Mouse (Mus musculus): Measurements from ENCODE around the gene Gm21883. TPM values are rescaled to one million over a fixed set of nuclear protein-coding genes. Genes with fewer than 3 reads are reported as not detected.
"Not testable (repeated sequence)": the region's sequence is repeated elsewhere in the genome, so short reads cannot be mapped to it uniquely, and the experiment has no call there.

Gm21883 gene
- not detected for polyA plus RNA-seq (2017; shearing (Covaris generic))

DNA sequence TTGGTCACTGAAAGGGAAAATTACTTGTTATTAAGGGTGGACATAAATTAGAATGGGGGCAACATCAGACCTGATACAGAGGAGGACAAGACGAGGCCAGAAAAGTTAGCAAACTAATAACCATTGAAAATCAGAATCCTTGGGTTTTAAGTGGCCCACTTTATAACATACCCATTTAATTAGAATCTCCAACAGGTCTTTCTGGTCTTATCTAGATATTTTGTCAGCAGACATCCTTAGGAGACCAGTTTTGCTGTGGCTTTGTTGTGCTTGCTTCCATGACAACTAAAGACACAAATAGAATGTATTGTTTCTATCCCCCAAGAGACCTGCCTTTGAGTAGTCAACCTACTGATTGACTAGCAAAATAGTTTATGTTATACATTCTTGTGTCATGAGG, at the start of gene Gm21883:
Gene Gm21883 (minus strand): TSS at position 101 of the 400 bp plus-strand sequence.
- ATAC-seq: not testable (repeated sequence)

DNA sequence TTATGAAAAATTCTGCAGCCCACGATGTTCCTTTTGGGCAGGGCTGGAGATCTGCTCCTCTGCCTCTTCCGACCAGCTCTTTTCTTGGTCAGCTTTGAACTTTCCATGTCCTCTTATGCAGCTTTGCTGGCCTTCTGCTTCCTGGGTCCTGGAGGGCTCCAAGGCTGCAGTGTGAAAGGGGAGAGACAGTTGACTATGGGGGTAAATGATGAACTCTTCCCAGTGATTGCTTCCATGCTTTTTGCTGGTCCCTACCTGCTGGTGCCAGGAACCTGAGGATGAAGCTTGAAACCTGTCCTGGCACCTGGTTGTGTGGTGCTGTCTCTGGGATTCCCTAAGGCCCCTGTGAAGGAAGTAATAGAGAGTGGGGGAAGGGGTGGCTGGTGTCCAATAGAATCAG, 44.7 kb upstream of the Gm21883 start, which contains the start of gene Spin2e:
Gene Spin2e (minus strand): TSS at position 101 of the 400 bp plus-strand sequence.
- not testable (repeated sequence) for ATAC-seq

Other genes starting within 250 kb of the Gm21883 start
- not detected for gene Btbd35f26, start 237.8 kb downstream of the Gm21883 start, polyA plus RNA-seq (2017; shearing (Covaris generic))
- not detected for gene Btbd35f19, start 190.4 kb downstream of the Gm21883 start, polyA plus RNA-seq (2017; shearing (Covaris generic))
- not detected for gene Spin2e, start 44.6 kb upstream of the Gm21883 start, polyA plus RNA-seq (2017; shearing (Covaris generic))
- gene Btbd35f25, start 142.9 kb upstream of the Gm21883 start, polyA plus RNA-seq (2017; shearing (Covaris generic)): not detected

Data from CD4-positive, CD25-positive, alpha-beta regulatory T cell, adult 4 months (primary cell).